Mouse (Mus musculus) CD4-positive naive resting alpha-beta T cell, adult 57 days (primary cell): ENCODE data around the gene Adgrb2. TPM values are rescaled to one million over a fixed set of nuclear protein-coding genes. Genes with fewer than 3 reads are reported as not detected.

Experiments
- total RNA-seq: library from RNA; stranded (reverse); gene quantifications from one replicate; pipeline ENCODE4 v1.2.4, GENCODE M21; 2023

Gene Adgrb2
- total RNA-seq = 0.27 TPM

DNA sequence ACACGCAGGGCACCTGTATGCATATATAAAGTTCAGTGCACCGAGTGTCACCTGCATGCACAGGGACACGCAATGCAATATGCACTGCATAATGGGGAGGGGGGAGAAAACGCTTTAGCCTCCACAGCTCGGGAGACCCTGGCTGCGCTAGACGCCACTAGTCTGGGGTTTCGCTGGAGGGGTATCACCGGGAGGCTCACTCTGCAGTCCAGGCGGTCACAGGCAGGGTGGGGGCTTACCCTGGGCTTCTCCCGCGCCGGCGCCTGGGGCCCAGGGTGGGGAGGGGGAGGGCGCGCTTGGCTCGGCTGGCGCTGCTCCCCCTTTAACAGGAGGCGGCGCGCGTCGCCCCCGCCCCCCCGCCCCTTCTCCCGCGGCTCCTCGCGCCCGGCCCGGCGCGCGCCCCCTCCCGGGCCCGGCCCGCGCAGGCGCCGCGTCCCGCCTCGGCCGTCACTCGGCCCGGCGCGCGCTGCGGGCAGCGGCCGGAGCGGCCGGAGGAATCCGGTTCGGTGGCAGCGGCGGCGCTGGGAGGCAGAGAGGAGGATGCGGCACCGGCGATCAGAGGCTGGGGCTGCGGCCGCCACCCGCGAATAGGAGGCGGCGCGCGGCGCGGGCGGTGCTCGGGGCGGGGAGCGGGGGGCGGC lies at the start of gene Adgrb2:
Adgrb2 (plus strand) TSS at position 450 of the 641 bp plus-strand sequence.

DNA sequence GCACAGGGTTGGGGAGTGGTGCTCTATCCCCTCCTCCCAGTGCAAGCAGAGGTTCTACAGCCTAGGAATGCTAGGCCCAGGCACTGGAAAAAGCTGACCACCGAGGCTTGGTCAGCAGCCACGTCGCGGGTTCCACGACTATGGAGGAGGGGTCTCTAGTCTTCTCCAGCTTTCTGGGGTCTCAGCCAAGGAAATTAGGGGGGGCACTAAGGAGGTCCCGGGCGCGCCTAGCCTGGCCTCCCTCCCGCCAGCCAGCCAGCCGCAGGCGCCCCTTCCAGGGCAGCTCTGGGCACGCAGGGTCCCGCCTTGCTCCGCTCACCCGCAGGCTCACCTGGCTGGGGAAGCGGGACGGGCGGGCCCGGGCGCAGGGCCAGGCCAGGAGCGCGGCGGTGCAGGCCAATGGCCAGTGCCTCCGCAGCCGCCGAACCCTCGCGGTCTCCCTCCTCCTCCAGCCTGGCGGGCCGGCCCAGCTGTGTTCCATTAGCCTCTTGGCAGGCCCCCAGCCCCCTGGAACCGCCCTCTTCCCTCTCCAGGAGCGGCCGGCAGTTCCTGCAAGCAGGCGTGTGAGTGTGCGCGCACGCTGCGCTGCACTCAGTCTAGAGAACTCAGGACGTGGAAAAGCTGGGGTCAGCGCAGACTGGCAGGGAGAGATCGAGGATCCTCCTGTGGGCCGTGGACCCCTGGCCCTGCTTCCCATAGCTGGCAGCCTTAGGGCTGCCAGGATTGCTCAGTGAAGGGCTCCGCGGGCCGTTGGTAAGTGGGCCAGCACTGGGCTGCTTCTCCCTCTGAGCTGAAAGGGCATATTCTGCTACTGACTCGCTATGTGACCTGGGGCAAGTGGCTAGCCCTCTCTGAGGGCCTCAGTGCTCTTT lies 62.9 kb downstream of the Adgrb2 start, which contains the start of gene Col16a1:
Col16a1 (plus strand) TSS at position 510 of the 872 bp plus-strand sequence.

Other genes starting within 250 kb of the Adgrb2 start
- gene Khdrbs1, start 242.6 kb upstream of the Adgrb2 start, total RNA-seq = 132 TPM
- 328 TPM for gene Ptp4a2, start 173.7 kb upstream of the Adgrb2 start, total RNA-seq
- gene Spocd1, start 55.6 kb upstream of the Adgrb2 start, total RNA-seq = not detected
- 1.7 TPM for gene Col16a1, start 63.0 kb downstream of the Adgrb2 start, total RNA-seq
- gene Pef1, start 117.7 kb downstream of the Adgrb2 start, total RNA-seq = 27.2 TPM
- not detected for gene Hcrtr1, start 154.5 kb downstream of the Adgrb2 start, total RNA-seq
- gene Tinagl1, start 190.3 kb downstream of the Adgrb2 start, total RNA-seq = 0.98 TPM
- not detected for gene Gm853, start 237.5 kb downstream of the Adgrb2 start, total RNA-seq